ENCODE assay signal across 20 mouse cellular contexts in genomic region chr16:21646496-21646895, GRCm38 (mm10). TPM values are rescaled to one million over a fixed set of nuclear protein-coding genes. Genes with fewer than 3 reads are reported as not detected.
A peak's percentile ranks its signal among the peaks of the same experiment; 100 is the strongest.
DNase-seq lines count a peak whose midpoint lies in the region; ATAC-seq lines count a peak whose summit lies in the region.
"Had no signal": no experiment of that assay in that cellular context is flagged by ENCODE, and none has a peak within 500 bp of the region (broad histone marks: within the 10 kb centered on the region; RNA-seq: fewer than 3 reads in every experiment).

No protein-coding gene starts in this region.

- H3K4me3 ChIP-seq in hindbrain, embryonic 11.5 days (ENCODE audit: low read depth, low read length) = no peak overlapping the region
- H3K4me3 ChIP-seq in hindbrain, embryonic 14.5 days (replicated peaks; ENCODE audit: low read length) = no peak overlapping the region
- H3K4me3 ChIP-seq in midbrain, embryonic 13.5 days (replicated peaks) = no peak overlapping the region
- H3K4me3 ChIP-seq in midbrain, embryonic 16.5 days (ENCODE audit: low read depth, low read length) = no peak overlapping the region
- H3K4me3 ChIP-seq: embryonic facial prominence, embryonic 13.5 days; forebrain, embryonic 12.5 days; heart, embryonic 13.5 days had no signal

- no peaks in the 10 kb centered on the region for H3K36me3 ChIP-seq in hindbrain, embryonic 11.5 days (ENCODE audit: control insufficient read depth, insufficient read depth, low read length)
- 0 out of 2 replicates have a peak, but pooled peaks cover 20% of the 10 kb centered on the region for H3K36me3 ChIP-seq in hindbrain, embryonic 14.5 days (replicated peaks; ENCODE audit: control insufficient read depth, insufficient read depth)
- H3K36me3 ChIP-seq in midbrain, embryonic 13.5 days = peaks cover 47% of the 10 kb centered on the region
- H3K36me3 ChIP-seq in midbrain, embryonic 16.5 days (ENCODE audit: control insufficient read depth, insufficient read depth, low read length) = 0 out of 2 replicates have a peak, but pooled peaks cover 7% of the 10 kb centered on the region

- DNase-seq in heart, adult 11 months = peak; percentile 83
- DNase-seq in heart, adult 8-10 months (ENCODE audit: low spot score) = no peak
- no peak for DNase-seq in hindbrain, embryonic 11.5 days (ENCODE audit: low spot score)
- DNase-seq in hindbrain, embryonic 14.5 days (ENCODE audit: low spot score) = no peak
- peak; percentile 74 for DNase-seq in retina, postnatal 1 day
- no peak for DNase-seq in adrenal gland, adult 18-20 months (ENCODE audit: low spot score in 2 of 2)
- DNase-seq: adrenal gland, postnatal 25 days; cerebellum, adult 18-20 months; forebrain, postnatal 0 days; gastrocnemius, postnatal 25 days; kidney, adult 2 months had no signal

- H3K4me1 ChIP-seq in hindbrain, embryonic 11.5 days (replicated peaks; ENCODE audit: control insufficient read depth, insufficient read depth, low read length) = no peaks in the 10 kb centered on the region
- H3K4me1 ChIP-seq in hindbrain, embryonic 14.5 days (replicated peaks; ENCODE audit: control insufficient read depth, insufficient read depth, low read length) = peaks cover 10% of the 10 kb centered on the region; the same call in 1 of the 2 replicates
- peaks cover 24% of the 10 kb centered on the region for H3K4me1 ChIP-seq in midbrain, embryonic 13.5 days (replicated peaks)
- H3K4me1 ChIP-seq in midbrain, embryonic 16.5 days (ENCODE audit: control insufficient read depth, insufficient read depth, low read length) = no peaks in the 10 kb centered on the region

- H3K4me2 ChIP-seq in hindbrain, embryonic 11.5 days (replicated peaks; ENCODE audit: low read depth, low read length) = no peak overlapping the region
- H3K4me2 ChIP-seq in hindbrain, embryonic 14.5 days (replicated peaks) = no peak overlapping the region
- H3K4me2 ChIP-seq in midbrain, embryonic 13.5 days (replicated peaks) = no peak overlapping the region
- no peak overlapping the region for H3K4me2 ChIP-seq in midbrain, embryonic 16.5 days (ENCODE audit: low read length)
- H3K4me2 ChIP-seq: embryonic facial prominence, embryonic 13.5 days; forebrain, embryonic 12.5 days; heart, embryonic 13.5 days had no signal

- WGBS in hindbrain, embryonic 11.5 days = 73% methylated on average over 3 of the region's 3 CpGs
- 61% methylated on average over 3 of the region's 3 CpGs for WGBS in hindbrain, embryonic 14.5 days
- WGBS in midbrain, embryonic 13.5 days = 65% methylated on average over 3 of the region's 3 CpGs
- WGBS in midbrain, embryonic 16.5 days = 52% methylated on average over 3 of the region's 3 CpGs

- no peak for ATAC-seq in hindbrain, embryonic 11.5 days (ENCODE audit: low FRiP score)
- ATAC-seq in hindbrain, embryonic 14.5 days (ENCODE audit: low FRiP score) = no peak
- no peak for ATAC-seq in midbrain, embryonic 13.5 days
- no peak for ATAC-seq in midbrain, embryonic 16.5 days
- ATAC-seq: activated CD4-positive, CD25-positive, alpha-beta regulatory T cell, adult 4 months; forebrain, postnatal 0 days; intestine, embryonic 16.5 days; Patski had no signal

- H3K9me3 ChIP-seq in hindbrain, embryonic 11.5 days (ENCODE audit: control insufficient read depth, low read length) = no peaks in the 10 kb centered on the region
- no peaks in the 10 kb centered on the region for H3K9me3 ChIP-seq in hindbrain, embryonic 14.5 days (ENCODE audit: control insufficient read depth, low read length)
- H3K9me3 ChIP-seq in midbrain, embryonic 13.5 days = no peaks in the 10 kb centered on the region
- H3K9me3 ChIP-seq in midbrain, embryonic 16.5 days (replicated peaks; ENCODE audit: control insufficient read depth, low read length, poor library complexity, severe bottlenecking) = no peaks in the 10 kb centered on the region
- H3K9me3 ChIP-seq: embryonic facial prominence, embryonic 13.5 days; forebrain, embryonic 12.5 days; heart, embryonic 13.5 days had no signal

- no peak overlapping the region for H3K9ac ChIP-seq in hindbrain, embryonic 11.5 days (ENCODE audit: low read depth, low read length)
- no peak overlapping the region for H3K9ac ChIP-seq in hindbrain, embryonic 14.5 days
- no peak overlapping the region for H3K9ac ChIP-seq in midbrain, embryonic 13.5 days (replicated peaks)
- no peak overlapping the region for H3K9ac ChIP-seq in midbrain, embryonic 16.5 days (ENCODE audit: low read depth, low read length)
- H3K9ac ChIP-seq: embryonic facial prominence, embryonic 13.5 days; forebrain, embryonic 12.5 days; forebrain, postnatal 0 days; heart, embryonic 13.5 days had no signal

- H3K27ac ChIP-seq in hindbrain, embryonic 11.5 days (ENCODE audit: low read depth, low read length) = peak overlapping the region; percentile 51; the same call in 1 of the 2 replicates
- H3K27ac ChIP-seq in hindbrain, embryonic 14.5 days = no peak overlapping the region
- peak overlapping the region; percentile 64 for H3K27ac ChIP-seq in midbrain, embryonic 13.5 days
- no peak overlapping the region for H3K27ac ChIP-seq in midbrain, embryonic 16.5 days (ENCODE audit: low read length)
- H3K27ac ChIP-seq: embryonic facial prominence, embryonic 13.5 days; forebrain, embryonic 12.5 days; heart, embryonic 13.5 days had no signal

- no peaks in the 10 kb centered on the region for H3K27me3 ChIP-seq in hindbrain, embryonic 11.5 days (ENCODE audit: control insufficient read depth, insufficient read depth, low read length)
- no peaks in the 10 kb centered on the region for H3K27me3 ChIP-seq in hindbrain, embryonic 14.5 days (ENCODE audit: control insufficient read depth, insufficient read depth, low read length)
- no peaks in the 10 kb centered on the region for H3K27me3 ChIP-seq in midbrain, embryonic 13.5 days
- H3K27me3 ChIP-seq in midbrain, embryonic 16.5 days (ENCODE audit: control insufficient read depth, insufficient read depth, low read depth, low read length) = no peaks in the 10 kb centered on the region
- H3K27me3 ChIP-seq: CH12.LX; embryonic facial prominence, embryonic 13.5 days; forebrain, embryonic 12.5 days; heart, embryonic 13.5 days; Patski had no signal

RNA-seq across cellular contexts. Expression of gene 2510009E07Rik, which starts 48.0 kb away (rescaled TPM):
- 10 to 100 TPM; 19.6 to 28.6 (median 24.4) TPM for total RNA-seq in heart, adult 8-10 months (2022)
- polyA plus RNA-seq in hindbrain, embryonic 11.5 days (2014; fragmentation: Nextera tagmentation; extraction: Ambion mirVana) = 28.1 and 33.8 TPM in 2 replicates
- 45.4 and 50.6 TPM in 2 replicates for polyA plus RNA-seq in hindbrain, embryonic 14.5 days (2014; fragmentation: Nextera tagmentation; extraction: Ambion mirVana)
- polyA plus RNA-seq in midbrain, embryonic 13.5 days (2015; fragmentation: Nextera tagmentation; extraction: Ambion mirVana) = 76.4 and 91.1 TPM in 2 replicates
- 50.4 and 55.3 TPM in 2 replicates for polyA plus RNA-seq in midbrain, embryonic 16.5 days (2015; fragmentation: Nextera tagmentation; extraction: Ambion mirVana)
- total RNA-seq in adrenal gland, adult 18-20 months (2021) = 10 to 100 TPM; 15.9 to 16.5 TPM
- total RNA-seq: CH12.LX had no signal

Comparison
In these comparisons a context has a peak if more than half of its experiments do, and no peak if none do; other contexts are left out.
1. DNase-seq: peak in heart, adult 11 months (single experiment) and retina, postnatal 1 day (single experiment); none in heart, adult 8-10 months (single experiment), hindbrain, embryonic 11.5 days (single experiment), hindbrain, embryonic 14.5 days (single experiment) and adrenal gland, adult 18-20 months (0 of 2).
2. H3K27ac ChIP-seq: peak in hindbrain, embryonic 11.5 days (single experiment) and midbrain, embryonic 13.5 days (single experiment); none in hindbrain, embryonic 14.5 days (single experiment) and midbrain, embryonic 16.5 days (single experiment).